Mouse (Mus musculus): ENCODE measurements around the gene Slfn9. TPM values are rescaled to one million over a fixed set of nuclear protein-coding genes. Genes with fewer than 3 reads are reported as not detected.

Slfn9 gene
- polyA plus RNA-seq, 1 experiment = 0.22 TPM

- Histone ChIP-seq H3K27me3 (ENCODE audit: control insufficient read depth, insufficient read depth, insufficient read length) (no peaks in the 10 kb centered on the region), H3K4me2 (ENCODE audit: low read depth) (no peak overlapping the region), H3K79me2 (ENCODE audit: control insufficient read depth, insufficient read depth) (no peaks in the 10 kb centered on the region), H3ac (ENCODE audit: control insufficient read depth, insufficient read length) (no peak overlapping the region), H3K4me3 (no peak overlapping the region), H3K36me3 (ENCODE audit: control insufficient read depth, insufficient read depth) (no peaks in the 10 kb centered on the region)
- TF ChIP-seq CEBPB (IDR thresholded peaks at IDR 0.05; ENCODE audit: insufficient read depth, poor library complexity, severe bottlenecking) = no peak
- TF ChIP-seq USF1 (IDR thresholded peaks at IDR 0.05; ENCODE audit: low read depth) = no peak
Observed at GRCm38 (mm10) chr11:82956925-82957324, 34.7 kb downstream of the Slfn9 start.

- Histone ChIP-seq H3K4me3 (no peak overlapping the region), H3K4me2 (ENCODE audit: low read depth) (no peak overlapping the region), H3K79me2 (ENCODE audit: control insufficient read depth, insufficient read depth) (no peaks in the 10 kb centered on the region), H3K36me3 (ENCODE audit: control insufficient read depth, insufficient read depth) (no peaks in the 10 kb centered on the region), H3K27me3 (ENCODE audit: control insufficient read depth, insufficient read depth, insufficient read length) (no peaks in the 10 kb centered on the region), H3ac (ENCODE audit: control insufficient read depth, insufficient read length) (no peak overlapping the region)
- TF ChIP-seq TCF3 (IDR thresholded peaks at IDR 0.05; ENCODE audit: insufficient read length, low read depth) = no peak
Observed at GRCm38 (mm10) chr11:82954631-82955030, 37.0 kb downstream of the Slfn9 start.

GRCm38 (mm10) chr11:82952612-82953542 is 38.8 kb downstream of the Slfn9 start:
- Histone ChIP-seq H3K4me3 (no peak overlapping the region), H3K27me3 (ENCODE audit: control insufficient read depth, insufficient read depth, insufficient read length) (no peaks in the 10 kb centered on the region), H3K4me2 (ENCODE audit: low read depth) (no peak overlapping the region)

DNA sequence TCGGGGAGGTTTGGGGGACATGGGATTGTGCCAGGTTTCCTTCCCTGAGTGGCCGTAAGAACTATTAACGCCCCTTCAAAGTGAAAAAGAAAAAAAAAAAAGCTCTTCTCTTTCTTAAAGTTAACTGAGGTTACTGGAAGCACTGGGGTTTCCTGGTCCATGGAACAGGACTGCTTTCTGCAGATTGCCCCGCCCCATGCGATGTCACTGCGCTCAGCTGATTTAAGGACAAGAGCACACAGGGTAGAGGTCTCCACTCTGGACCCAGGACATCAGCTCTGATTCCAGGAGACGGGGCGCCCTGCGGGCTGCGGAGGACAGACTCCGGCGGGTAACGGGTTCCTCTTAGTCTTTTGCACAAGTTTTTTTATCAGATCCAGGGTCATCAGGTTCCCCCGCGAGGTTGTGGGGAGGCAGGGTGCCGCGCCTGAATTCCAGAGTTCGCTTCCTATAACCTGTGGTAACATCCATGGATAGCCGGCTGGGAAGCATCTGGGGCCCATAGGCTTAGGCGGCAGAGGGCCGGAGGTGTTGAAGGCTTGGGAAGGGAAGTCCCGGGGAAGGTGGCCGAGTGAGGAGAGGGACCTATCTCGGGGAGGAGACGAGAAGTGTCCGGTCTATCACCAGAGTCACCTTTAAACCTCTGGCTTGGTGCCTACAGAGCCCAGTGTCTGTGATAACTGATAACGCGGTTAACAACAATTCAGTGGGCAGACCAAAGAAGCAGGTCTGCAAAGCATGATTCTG is 39.6 kb downstream of the Slfn9 start:
- no peak overlapping the region for H3ac ChIP-seq (ENCODE audit: control insufficient read depth, insufficient read length)
- H3K4me2 ChIP-seq (ENCODE audit: low read depth) = no peak overlapping the region
- TF ChIP-seq USF1 (IDR thresholded peaks at IDR 0.05; ENCODE audit: low read depth) (no peak), SRF (IDR thresholded peaks at IDR 0.05; ENCODE audit: control insufficient read depth, insufficient read length, low read depth) (no peak), POLR2A (IDR thresholded peaks at IDR 0.05; ENCODE audit: insufficient read length, low read depth) (no peak), MYOG (IDR thresholded peaks at IDR 0.05; ENCODE audit: control insufficient read depth in 1 of 3, insufficient read depth in 1 of 3, insufficient read length in 2 of 3, low read depth in 2 of 3) (no peak), TCF12 (IDR thresholded peaks at IDR 0.05; ENCODE audit: insufficient read depth, poor library complexity, severe bottlenecking) (no peak), POLR2AphosphoS2 (IDR thresholded peaks at IDR 0.05; ENCODE audit: insufficient read length, low read depth) (no peak)
- no peaks in the 10 kb centered on the region for H3K36me3 ChIP-seq (ENCODE audit: control insufficient read depth, insufficient read depth)
- H3K4me3 ChIP-seq = no peak overlapping the region
- H3K27me3 ChIP-seq (ENCODE audit: control insufficient read depth, insufficient read depth, insufficient read length) = no peaks in the 10 kb centered on the region
- H3K79me2 ChIP-seq (ENCODE audit: control insufficient read depth, insufficient read depth) = no peaks in the 10 kb centered on the region

More at GRCm38 (mm10) chr11:82952612-82953542, 38.8 kb downstream of the Slfn9 start:
- H3ac ChIP-seq (ENCODE audit: control insufficient read depth, insufficient read length) = no peak overlapping the region
- H3K36me3 ChIP-seq (ENCODE audit: control insufficient read depth, insufficient read depth) = no peaks in the 10 kb centered on the region
- TF ChIP-seq POLR2A (IDR thresholded peaks at IDR 0.05; ENCODE audit: insufficient read length, low read depth) (no peak), CEBPB (IDR thresholded peaks at IDR 0.05; ENCODE audit: insufficient read depth, poor library complexity, severe bottlenecking) (no peak), MAX (IDR thresholded peaks at IDR 0.05; ENCODE audit: low read depth) (no peak), E2F4 (IDR thresholded peaks at IDR 0.05; ENCODE audit: insufficient read depth) (no peak), USF1 (IDR thresholded peaks at IDR 0.05; ENCODE audit: low read depth) (no peak), MYOG (IDR thresholded peaks at IDR 0.05; ENCODE audit: control insufficient read depth in 1 of 3, insufficient read depth in 1 of 3, insufficient read length in 2 of 3, low read depth in 2 of 3) (no peak), TCF3 (IDR thresholded peaks at IDR 0.05; ENCODE audit: insufficient read length, low read depth) (no peak)
- H3K79me2 ChIP-seq (ENCODE audit: control insufficient read depth, insufficient read depth) = no peaks in the 10 kb centered on the region

- Histone ChIP-seq H3K79me2 (ENCODE audit: control insufficient read depth, insufficient read depth) (no peaks in the 10 kb centered on the region), H3K4me3 (no peak within 1 kb of the TSS), H3K27me3 (ENCODE audit: control insufficient read depth, insufficient read depth, insufficient read length) (no peaks in the 10 kb centered on the region), H3K36me3 (ENCODE audit: control insufficient read depth, insufficient read depth) (no peaks in the 10 kb centered on the region), H3K4me2 (ENCODE audit: low read depth) (no peak within 1 kb of the TSS), H3ac (ENCODE audit: control insufficient read depth, insufficient read length) (no peak within 1 kb of the TSS)
- TF ChIP-seq POLR2AphosphoS2 (IDR thresholded peaks at IDR 0.05; ENCODE audit: insufficient read length, low read depth) (no peak), TCF12 (IDR thresholded peaks at IDR 0.05; ENCODE audit: insufficient read depth, poor library complexity, severe bottlenecking) (no peak)
Observed at GRCm38 (mm10) chr11:82950736-82951481, 40.7 kb downstream of the Slfn9 start, which contains the start of gene Slfn5. Slfn5 (plus strand) TSS chr11:82951349.
